Mouse (Mus musculus) stomach, embryonic 15.5 days (tissue): ENCODE measurements around the gene Dmap1. TPM values are rescaled to one million over a fixed set of nuclear protein-coding genes. Genes with fewer than 3 reads are reported as not detected.

Source experiments
- ATAC-seq: fragments of 200-750 bp; cut with Nextera tagmentation; 2 replicates; pipeline ENCODE4 v1.8.0; 2017; ENCODE audit warnings: low read depth, moderate number of reproducible peaks, moderate TSS enrichment; ENCODE audit not compliant: insufficient read depth, low FRiP score
- H3K27ac ChIP-seq: fragments of 300-500 bp; sonication (generic); 2 replicates; pipeline ENCODE4 v1.5.1; 2015; ENCODE audit warnings: mild to moderate bottlenecking, inconsistent platforms
- H3K27me3 ChIP-seq: fragments of 300-500 bp; sonication (generic); replicated peaks from 2 replicates; pipeline ENCODE4 v1.6.1; 2015; ENCODE audit warnings: inconsistent platforms
- H3K36me3 ChIP-seq: fragments of 300-500 bp; sonication (generic); 2 replicates; pipeline ENCODE4 v1.6.1; 2015; ENCODE audit warnings: inconsistent platforms
- H3K4me1 ChIP-seq: fragments of 300-500 bp; sonication (generic); 2 replicates; pipeline ENCODE4 v1.6.1; 2015; ENCODE audit warnings: inconsistent platforms
- H3K4me2 ChIP-seq: fragments of 300-500 bp; sonication (generic); 2 replicates; pipeline ENCODE4 v1.6.1; 2015; ENCODE audit warnings: mild to moderate bottlenecking, inconsistent platforms
- H3K4me3 ChIP-seq: fragments of 300-500 bp; sonication (generic); replicated peaks from 2 replicates; pipeline ENCODE4 v1.5.1; 2015; ENCODE audit warnings: inconsistent platforms
- H3K9ac ChIP-seq: fragments of 300-500 bp; sonication (generic); 2 replicates; pipeline ENCODE4 v1.6.1; 2015; ENCODE audit warnings: inconsistent platforms
- H3K9me3 ChIP-seq: fragments of 300-500 bp; sonication (generic); 2 replicates; pipeline ENCODE4 v1.6.1; 2016; ENCODE audit warnings: inconsistent platforms
- WGBS: fragments of 180-500 bp; shearing (Covaris S2); methylation state at CpG from one replicate; pipeline ENCODE4 v1.1.7; 2015; 5-methylcytosine and 5-hydroxymethylcytosine counted together
- polyA plus RNA-seq: library from polyadenylated mRNA; unstranded; fragments of >200 nt; fragmentation: Nextera tagmentation; extraction: Ambion mirVana; gene quantifications from 2 replicates; pipeline ENCODE4 v1.2.1, GENCODE M21; 2015

The Dmap1 gene
- polyA plus RNA-seq, 1 experiment from 2014 or later = 47.2 TPM

GRCm38 (mm10) chr4:117673901-117674300, 8.2 kb downstream of the Dmap1 start:
- no peaks in the 10 kb centered on the region for H3K9me3 ChIP-seq
- H3K4me1 ChIP-seq = no peaks in the 10 kb centered on the region
- no peak overlapping the region for H3K4me3 ChIP-seq
- no peak overlapping the region for H3K9ac ChIP-seq
- H3K27me3 ChIP-seq = no peaks in the 10 kb centered on the region
- no peak overlapping the region for H3K4me2 ChIP-seq
- no peak for ATAC-seq
- H3K36me3 ChIP-seq = peaks cover 43% of the 10 kb centered on the region
- WGBS = 80% methylated on average over 3 of the region's 3 CpGs
- no peak overlapping the region for H3K27ac ChIP-seq

DNA sequence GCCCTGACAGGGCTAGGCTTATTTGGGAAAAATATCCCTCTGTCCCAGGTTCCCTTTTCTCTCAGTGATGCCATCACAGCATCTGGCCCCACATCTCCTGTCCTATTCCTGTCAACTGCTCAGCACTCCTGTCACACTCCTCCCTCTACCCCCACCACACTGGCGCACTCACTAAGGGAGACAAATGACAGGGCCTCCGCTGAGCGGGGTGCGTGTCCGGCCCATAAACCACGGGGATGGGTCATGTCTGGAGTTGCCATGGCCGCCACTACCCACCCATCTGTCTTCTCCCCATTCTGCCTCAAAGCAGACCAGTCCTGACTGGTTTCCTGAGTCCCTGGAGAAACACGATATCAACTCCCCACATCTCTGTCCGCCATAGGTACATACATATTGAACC, 10.0 kb downstream of the Dmap1 start:
- WGBS = 76% methylated on average over 9 of the region's 9 CpGs
- Histone ChIP-seq H3K4me1 (no peaks in the 10 kb centered on the region), H3K36me3 (peaks cover 36% of the 10 kb centered on the region), H3K9me3 (no peaks in the 10 kb centered on the region), H3K4me3 (no peak overlapping the region), H3K4me2 (no peak overlapping the region), H3K27ac (no peak overlapping the region), H3K9ac (no peak overlapping the region), H3K27me3 (no peaks in the 10 kb centered on the region)
- ATAC-seq = no peak

DNA sequence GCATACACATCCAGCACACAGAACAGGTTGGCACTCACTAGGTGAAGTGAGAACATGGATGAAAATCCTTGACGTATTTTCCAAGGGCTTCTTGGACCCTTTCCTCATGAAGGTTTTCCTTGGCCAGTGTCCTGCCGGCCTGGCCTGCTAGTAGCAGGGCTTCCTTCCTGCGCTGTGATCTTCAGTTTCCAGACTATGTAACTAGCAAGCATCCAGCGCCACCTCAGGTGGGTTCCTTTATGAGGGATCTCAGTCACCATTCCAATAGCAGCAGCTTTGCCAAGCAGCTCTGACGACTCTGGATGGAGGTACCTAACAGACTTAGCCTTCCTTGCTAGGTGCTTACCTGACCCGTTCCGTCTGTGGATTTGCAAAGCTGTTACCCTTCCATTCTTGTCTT, 12.2 kb downstream of the Dmap1 start:
- no peak overlapping the region for H3K9ac ChIP-seq
- no peaks in the 10 kb centered on the region for H3K27me3 ChIP-seq
- peaks cover 17% of the 10 kb centered on the region for H3K36me3 ChIP-seq
- H3K4me1 ChIP-seq = no peaks in the 10 kb centered on the region
- no peak for ATAC-seq
- no peak overlapping the region for H3K4me2 ChIP-seq
- no peak overlapping the region for H3K27ac ChIP-seq
- 82% methylated on average over 7 of the region's 7 CpGs for WGBS
- H3K9me3 ChIP-seq = no peaks in the 10 kb centered on the region
- no peak overlapping the region for H3K4me3 ChIP-seq

GRCm38 (mm10) chr4:117666054-117666453, 16.0 kb downstream of the Dmap1 start:
- no peak overlapping the region for H3K27ac ChIP-seq
- H3K36me3 ChIP-seq = peaks cover 3% of the 10 kb centered on the region; the same call in 1 of the 2 replicates
- no peak for ATAC-seq
- H3K4me1 ChIP-seq = no peaks in the 10 kb centered on the region
- H3K9me3 ChIP-seq = no peaks in the 10 kb centered on the region
- H3K9ac ChIP-seq = no peak overlapping the region
- H3K4me2 ChIP-seq = no peak overlapping the region
- H3K27me3 ChIP-seq = no peaks in the 10 kb centered on the region
- H3K4me3 ChIP-seq = no peak overlapping the region
- 81% methylated on average over 8 of the region's 8 CpGs for WGBS

GRCm38 (mm10) chr4:117665531-117665930, 16.5 kb downstream of the Dmap1 start:
- Histone ChIP-seq H3K27me3 (no peaks in the 10 kb centered on the region), H3K36me3 (peaks cover 3% of the 10 kb centered on the region; the same call in 1 of the 2 replicates), H3K4me3 (no peak overlapping the region), H3K4me2 (no peak overlapping the region), H3K9me3 (no peaks in the 10 kb centered on the region), H3K9ac (no peak overlapping the region), H3K4me1 (no peaks in the 10 kb centered on the region), H3K27ac (no peak overlapping the region)
- no peak for ATAC-seq
- 86% methylated on average over 7 of the region's 7 CpGs for WGBS

GRCm38 (mm10) chr4:117664411-117665137, 17.5 kb downstream of the Dmap1 start:
- Histone ChIP-seq H3K27me3 (no peaks in the 10 kb centered on the region), H3K4me1 (no peaks in the 10 kb centered on the region), H3K36me3 (peaks cover 3% of the 10 kb centered on the region; the same call in 1 of the 2 replicates), H3K27ac (no peak overlapping the region), H3K4me2 (no peak overlapping the region), H3K9me3 (no peaks in the 10 kb centered on the region), H3K4me3 (no peak overlapping the region), H3K9ac (no peak overlapping the region)
- ATAC-seq = 0 out of 2 replicates have a peak, but pooled peaks have one; percentile 14
- WGBS = 85% methylated on average over 10 of the region's 10 CpGs

GRCm38 (mm10) chr4:117660001-117660400, 22.1 kb downstream of the Dmap1 start:
- peaks cover 4% of the 10 kb centered on the region; the same call in 1 of the 2 replicates for H3K4me1 ChIP-seq
- no peak overlapping the region for H3K9ac ChIP-seq
- H3K36me3 ChIP-seq = peaks cover 6% of the 10 kb centered on the region; the same call in 1 of the 2 replicates
- H3K9me3 ChIP-seq = no peaks in the 10 kb centered on the region
- H3K4me3 ChIP-seq = no peak overlapping the region
- no peak overlapping the region for H3K4me2 ChIP-seq
- ATAC-seq = no peak
- no peaks in the 10 kb centered on the region for H3K27me3 ChIP-seq
- H3K27ac ChIP-seq = no peak overlapping the region
- WGBS = 83% methylated on average over 5 of the region's 5 CpGs

- peak; percentile 33; the same call in 1 of the 2 replicates for ATAC-seq
- 40% methylated on average over 14 of the region's 14 CpGs for WGBS
- H3K4me1 ChIP-seq = peaks cover 8% of the 10 kb centered on the region
Observed at GRCm38 (mm10) chr4:117658582-117659444, 23.3 kb downstream of the Dmap1 start.

DNA sequence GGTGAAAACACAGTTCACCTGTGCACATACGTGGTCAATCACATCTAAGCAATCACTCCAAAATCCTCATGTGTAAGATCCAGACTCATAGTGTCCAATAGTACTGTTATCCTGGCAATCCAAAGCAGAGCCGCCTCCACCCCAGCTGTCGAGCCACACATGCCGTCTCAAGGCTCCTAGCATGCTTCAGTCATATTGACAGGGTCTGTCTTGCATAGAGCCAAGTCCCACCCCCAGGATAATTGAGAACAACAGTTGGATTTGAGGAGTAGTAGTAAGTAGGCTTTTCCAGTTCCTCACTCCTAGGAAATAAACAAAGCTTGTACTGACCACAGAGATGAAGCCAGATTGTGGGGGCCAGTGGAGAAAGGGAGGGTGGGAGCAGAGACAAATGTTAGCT, 24.4 kb downstream of the Dmap1 start:
- Histone ChIP-seq H3K36me3 (peaks cover 6% of the 10 kb centered on the region; the same call in 1 of the 2 replicates), H3K9ac (no peak overlapping the region), H3K4me1 (peaks cover 8% of the 10 kb centered on the region), H3K27me3 (no peaks in the 10 kb centered on the region), H3K4me3 (no peak overlapping the region), H3K9me3 (no peaks in the 10 kb centered on the region), H3K27ac (no peak overlapping the region), H3K4me2 (no peak overlapping the region)
- 68% methylated on average over 4 of the region's 4 CpGs for WGBS
- no peak for ATAC-seq

More at GRCm38 (mm10) chr4:117658582-117659444, 23.3 kb downstream of the Dmap1 start:
- no peak overlapping the region for H3K4me2 ChIP-seq
- no peak overlapping the region for H3K4me3 ChIP-seq
- no peak overlapping the region for H3K9ac ChIP-seq
- H3K27me3 ChIP-seq = no peaks in the 10 kb centered on the region
- no peak overlapping the region; the same call in 1 of the 2 replicates for H3K27ac ChIP-seq
- H3K36me3 ChIP-seq = peaks cover 6% of the 10 kb centered on the region; the same call in 1 of the 2 replicates
- no peaks in the 10 kb centered on the region for H3K9me3 ChIP-seq

DNA sequence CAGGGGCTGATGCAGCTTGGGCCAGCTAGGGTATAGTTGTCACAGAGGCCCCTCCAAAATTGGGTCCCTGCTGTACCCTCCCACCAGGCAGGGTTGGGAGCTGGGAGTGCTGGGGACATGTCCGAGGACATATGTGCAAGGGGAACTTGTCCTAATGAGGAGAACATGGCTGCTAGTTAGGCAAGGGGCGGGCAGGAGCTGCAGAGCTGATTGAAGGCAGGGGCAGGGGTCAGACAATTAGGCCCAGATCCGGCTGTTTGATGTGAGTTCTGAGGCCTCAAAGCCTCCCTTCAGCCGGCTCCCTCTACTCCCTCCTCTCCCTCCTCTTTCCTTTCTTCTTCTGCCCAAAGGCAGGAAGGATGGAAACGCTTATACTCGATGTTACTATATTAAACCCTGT, 25.1 kb downstream of the Dmap1 start:
- Histone ChIP-seq H3K9ac (no peak overlapping the region), H3K4me1 (peaks cover 8% of the 10 kb centered on the region), H3K4me2 (no peak overlapping the region), H3K4me3 (no peak overlapping the region), H3K9me3 (no peaks in the 10 kb centered on the region), H3K36me3 (peaks cover 6% of the 10 kb centered on the region; the same call in 1 of the 2 replicates), H3K27ac (no peak overlapping the region), H3K27me3 (no peaks in the 10 kb centered on the region)
- WGBS = 50% methylated on average over 6 of the region's 6 CpGs
- no peak for ATAC-seq

- 49% methylated on average over 5 of the region's 5 CpGs for WGBS
- Histone ChIP-seq H3K9me3 (no peaks in the 10 kb centered on the region), H3K27me3 (no peaks in the 10 kb centered on the region), H3K9ac (no peak overlapping the region), H3K36me3 (0 out of 2 replicates have a peak, but pooled peaks cover 3% of the 10 kb centered on the region), H3K4me1 (peaks cover 8% of the 10 kb centered on the region), H3K4me2 (no peak overlapping the region), H3K27ac (no peak overlapping the region), H3K4me3 (no peak overlapping the region)
- ATAC-seq = no peak
Observed at GRCm38 (mm10) chr4:117655500-117655863, 26.6 kb downstream of the Dmap1 start.
